Mouse (Mus musculus): ENCODE measurements at regions not wholly inside any gene's neighbourhood (a gene's known extent, or its start where the extent isn't known, plus 50 kb on each side); places are given as distances from the start of the nearest gene placed in this dataset.
A peak's percentile ranks its signal among the peaks of the same experiment; 100 is the strongest.

DNA sequence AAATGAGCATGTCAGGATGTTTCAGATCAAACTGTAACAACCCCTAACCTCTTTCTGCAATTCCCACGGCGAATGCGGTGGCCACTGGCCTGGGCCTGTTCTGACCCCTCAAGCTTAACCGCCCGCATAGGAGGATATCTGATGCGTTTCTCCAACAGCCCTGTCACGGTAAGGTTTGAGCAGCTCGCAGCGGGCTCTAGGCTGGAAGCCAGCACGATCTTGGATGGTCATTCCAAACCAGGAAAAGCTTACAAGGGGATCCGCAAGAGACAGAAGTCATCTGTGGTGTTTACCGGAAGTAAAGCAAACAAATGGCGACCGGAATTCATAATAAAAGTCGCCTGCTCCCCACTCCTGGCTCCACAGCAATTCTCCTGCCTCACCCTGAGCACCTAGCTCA lies 281.7 kb downstream of the Pdcd6ip start:
- ATAC-seq (replicated peaks; ENCODE audit: poor library complexity), result no peak

DNA sequence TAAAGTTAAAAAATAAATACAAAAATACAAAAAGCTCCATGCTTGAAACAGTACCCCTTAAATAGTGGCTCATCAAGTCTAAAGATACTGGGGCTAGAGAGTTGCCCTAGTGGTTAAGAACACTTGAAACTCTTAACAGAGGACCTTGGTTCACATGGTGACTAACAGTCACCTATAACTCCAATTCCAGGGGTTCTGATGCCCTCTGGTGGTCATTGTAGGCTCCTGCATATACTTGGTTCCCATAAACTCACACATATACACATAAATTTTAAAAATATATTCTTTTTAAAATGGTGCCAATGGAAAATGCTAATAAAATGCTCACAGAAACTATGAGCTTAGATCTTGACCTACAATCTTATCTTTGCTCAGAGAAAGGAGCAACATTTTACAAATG lies 286.4 kb downstream of the Pdcd6ip start:
- no peak for ATAC-seq (replicated peaks; ENCODE audit: poor library complexity)

GRCm38 (mm10) chr9:113421121-113421520 lies 286.9 kb downstream of the Pdcd6ip start:
- no peak for ATAC-seq (replicated peaks; ENCODE audit: poor library complexity)

GRCm38 (mm10) chr9:113419801-113420200 lies 288.3 kb downstream of the Pdcd6ip start:
- ATAC-seq (replicated peaks; ENCODE audit: poor library complexity), result peak; percentile 71; the same call in 1 of the 2 replicates

GRCm38 (mm10) chr9:113417106-113417505 lies 291.0 kb downstream of the Pdcd6ip start:
- no peak for ATAC-seq (replicated peaks; ENCODE audit: poor library complexity)

DNA sequence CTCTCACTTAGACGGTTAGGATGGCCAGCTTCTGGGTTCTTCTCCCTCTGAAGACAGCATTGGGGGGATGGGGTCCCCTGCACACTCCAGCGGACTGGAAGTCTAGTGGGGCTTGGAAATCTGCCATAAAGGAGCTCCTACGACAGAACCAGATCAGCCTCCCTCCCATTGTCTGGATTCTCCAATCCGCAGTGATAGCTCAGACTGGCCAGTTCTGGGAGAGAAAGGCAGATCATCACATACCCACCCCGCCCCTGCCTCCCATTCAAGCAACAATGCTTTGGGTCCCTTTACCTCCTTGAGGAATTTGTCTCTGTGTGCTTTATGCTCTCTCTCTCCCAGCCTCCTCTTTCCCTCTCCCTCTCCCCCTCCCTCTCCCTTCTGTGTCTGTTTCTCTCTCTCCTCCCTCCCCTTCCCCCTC lies 292.5 kb downstream of the Pdcd6ip start:
- no peak for ATAC-seq (replicated peaks; ENCODE audit: poor library complexity)

- ATAC-seq (replicated peaks; ENCODE audit: poor library complexity), result no peak
Measured at GRCm38 (mm10) chr9:113414690-113415089, 293.4 kb downstream of the Pdcd6ip start.

GRCm38 (mm10) chr9:113413851-113414250 lies 294.2 kb downstream of the Pdcd6ip start:
- no peak for ATAC-seq (replicated peaks; ENCODE audit: poor library complexity)

DNA sequence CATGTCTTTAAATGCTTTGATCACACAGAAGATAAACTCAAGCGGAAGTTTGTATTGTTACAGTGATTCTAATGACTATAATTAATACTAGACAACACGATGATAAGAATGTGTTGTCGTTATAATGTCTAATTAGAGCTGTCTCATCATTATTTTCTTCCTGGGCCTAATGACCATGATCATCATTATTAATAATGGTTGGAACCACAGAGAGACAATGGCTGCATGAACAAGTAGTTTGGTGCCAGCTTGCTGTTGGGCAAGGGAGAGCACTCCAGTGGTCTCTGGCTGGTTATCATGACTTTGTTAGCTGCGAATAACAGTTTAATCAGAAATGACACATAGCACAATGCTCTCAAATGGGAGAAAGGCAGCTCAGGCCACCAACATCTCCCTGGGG lies 296.4 kb downstream of the Pdcd6ip start:
- no peak for ATAC-seq (replicated peaks; ENCODE audit: poor library complexity)

- ATAC-seq (replicated peaks; ENCODE audit: poor library complexity), result no peak
Measured at GRCm38 (mm10) chr9:113408521-113408920, 299.5 kb downstream of the Pdcd6ip start.

DNA sequence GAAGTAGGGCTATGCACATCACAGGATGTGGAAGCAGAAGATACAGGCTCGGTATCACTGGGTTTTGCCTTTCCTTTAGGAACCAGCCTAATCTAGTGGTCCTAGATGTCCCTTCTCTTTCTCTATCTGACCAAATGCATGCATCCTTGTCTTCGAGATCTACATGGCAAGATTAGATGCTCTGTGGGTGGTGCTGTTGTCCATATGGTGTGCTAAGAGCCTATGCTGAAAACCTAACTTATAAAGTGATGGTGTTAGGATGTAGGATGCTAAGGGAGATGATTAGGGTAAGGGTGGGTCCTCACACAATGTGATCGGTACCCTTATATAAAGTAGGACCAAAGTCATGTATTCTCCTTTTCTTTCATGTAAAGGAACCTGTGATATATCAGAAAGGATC lies 313.7 kb downstream of the Pdcd6ip start:
- no peak for ATAC-seq (replicated peaks; ENCODE audit: poor library complexity)

DNA sequence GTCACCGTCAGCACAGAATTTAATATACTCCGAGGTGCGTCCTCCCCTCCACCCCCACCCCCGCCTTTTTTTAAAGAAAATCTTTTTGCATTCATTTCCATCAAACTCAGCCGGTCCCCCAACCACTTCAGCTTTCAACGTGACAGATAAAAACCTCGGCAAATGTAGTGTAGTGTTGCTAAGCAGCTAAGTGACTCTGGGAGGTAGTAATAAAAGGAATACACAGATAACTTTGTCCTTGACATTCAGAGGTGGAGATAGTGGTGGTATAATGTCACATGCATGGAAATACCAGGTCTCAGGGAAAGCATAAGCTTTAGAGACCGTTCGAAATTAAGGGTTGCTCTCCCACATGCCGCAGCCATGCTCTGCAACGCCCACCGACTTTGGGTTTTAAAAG lies 320.7 kb downstream of the Pdcd6ip start:
- no peak for ATAC-seq (replicated peaks; ENCODE audit: poor library complexity)

DNA sequence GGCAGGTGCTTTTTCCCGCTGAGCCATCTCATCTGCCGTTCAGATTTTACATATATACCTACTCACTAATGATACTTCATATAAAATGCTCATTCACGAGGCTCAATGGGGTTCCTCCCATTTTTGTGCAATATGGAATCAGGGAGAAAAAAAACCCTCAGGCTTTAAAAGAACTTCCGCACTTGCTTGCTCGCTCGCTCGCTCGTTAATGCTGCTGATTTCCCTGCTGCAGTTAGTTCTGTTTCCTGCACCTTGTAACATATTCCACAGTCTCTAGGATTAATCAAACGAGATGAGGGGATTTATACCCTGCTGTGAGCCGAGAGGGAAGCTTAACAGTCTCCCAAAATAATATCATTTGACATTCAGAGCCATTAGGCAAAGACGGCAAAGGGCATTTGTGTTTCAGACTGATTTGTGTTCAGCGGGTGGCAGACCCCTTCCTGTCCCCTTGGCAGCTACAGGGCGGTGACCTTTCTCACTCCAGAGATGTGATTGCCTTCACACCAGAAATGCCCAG lies 326.4 kb downstream of the Pdcd6ip start:
- no peak for ATAC-seq (replicated peaks; ENCODE audit: poor library complexity)

DNA sequence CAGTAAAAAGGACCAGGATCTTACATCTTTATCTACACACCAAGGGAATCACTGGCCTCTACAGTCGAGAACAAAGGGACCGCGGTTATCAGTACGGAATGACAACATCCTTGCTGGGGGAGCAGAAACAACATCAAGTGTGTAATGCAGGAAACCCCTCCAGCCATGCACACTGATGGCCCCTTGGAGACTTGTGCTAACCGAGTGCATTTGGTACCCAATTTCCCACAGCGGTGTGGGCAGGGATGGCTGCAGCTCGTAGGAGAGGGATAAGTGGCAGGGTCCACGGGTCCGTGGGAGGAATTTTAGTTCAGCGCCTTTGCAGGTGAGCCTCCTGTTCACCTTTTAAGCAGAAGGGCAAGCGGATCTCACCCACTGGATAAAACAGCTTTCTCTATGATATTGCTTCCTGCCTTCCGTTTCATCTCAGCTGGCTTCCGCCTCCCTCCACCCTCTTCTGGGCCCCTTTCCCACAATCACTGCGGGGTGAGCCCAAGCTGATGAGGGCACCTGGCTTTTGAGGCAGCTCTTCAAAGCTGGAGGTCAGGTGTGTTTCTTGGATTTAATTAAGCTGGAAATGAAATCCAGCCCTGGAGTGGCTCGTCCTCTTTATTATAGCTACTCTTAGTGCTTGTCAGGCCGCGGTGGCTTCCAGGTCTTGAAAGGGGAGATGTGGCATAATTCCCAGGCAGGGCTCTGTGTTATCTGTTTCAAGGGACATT lies 327.5 kb downstream of the Pdcd6ip start:
- no peak for ATAC-seq (replicated peaks; ENCODE audit: poor library complexity)

GRCm38 (mm10) chr9:113378525-113378924 lies 329.5 kb downstream of the Pdcd6ip start:
- no peak for ATAC-seq (replicated peaks; ENCODE audit: poor library complexity)

DNA sequence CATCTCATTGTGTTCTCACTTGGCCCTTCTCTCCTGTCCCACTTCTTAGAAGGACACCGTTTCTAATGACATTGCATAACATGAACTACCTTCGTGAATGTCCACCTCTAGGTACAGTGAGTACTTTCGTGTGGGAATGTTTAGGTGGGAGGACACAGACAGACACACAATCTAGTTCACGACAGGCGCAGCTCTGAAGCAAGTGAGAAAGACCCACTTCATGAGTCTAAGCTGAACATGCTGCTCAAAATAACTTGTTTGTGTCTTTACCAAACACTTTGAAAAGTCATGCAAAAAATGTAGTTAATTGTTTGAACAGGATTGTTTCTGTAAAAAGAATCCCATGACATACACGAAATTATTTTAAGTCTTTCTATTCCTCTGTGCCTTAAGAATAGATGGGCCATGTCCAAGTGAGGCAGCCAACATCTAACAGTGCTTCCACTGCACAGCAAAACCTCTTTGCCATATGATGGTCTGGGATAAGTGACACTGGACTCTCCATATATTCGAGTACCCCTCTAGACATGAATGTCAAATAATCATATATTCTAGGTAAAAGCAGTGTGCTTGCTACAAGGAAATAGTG lies 336.2 kb downstream of the Pdcd6ip start:
- ATAC-seq (replicated peaks; ENCODE audit: poor library complexity), result no peak

DNA sequence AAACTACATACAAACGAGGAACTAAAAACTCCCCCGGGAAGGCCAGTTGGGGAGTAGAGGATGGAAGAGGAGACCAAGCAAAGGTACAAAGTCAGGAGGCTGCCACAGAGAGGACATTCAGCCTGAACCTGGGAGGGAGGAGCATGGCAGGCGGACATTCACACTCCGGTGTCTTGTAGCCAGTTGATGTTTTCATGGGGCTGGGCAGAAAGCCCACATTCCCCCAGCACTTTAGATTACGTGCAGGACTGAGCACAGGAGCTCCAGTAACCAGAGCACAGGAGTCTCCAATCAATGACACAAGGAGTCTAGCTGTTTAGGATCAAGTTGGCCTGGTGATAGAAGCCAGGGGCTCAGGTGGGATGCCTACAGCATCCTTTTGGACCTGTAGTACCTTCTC lies 360.1 kb downstream of the Pdcd6ip start:
- ATAC-seq (replicated peaks; ENCODE audit: poor library complexity), result no peak

DNA sequence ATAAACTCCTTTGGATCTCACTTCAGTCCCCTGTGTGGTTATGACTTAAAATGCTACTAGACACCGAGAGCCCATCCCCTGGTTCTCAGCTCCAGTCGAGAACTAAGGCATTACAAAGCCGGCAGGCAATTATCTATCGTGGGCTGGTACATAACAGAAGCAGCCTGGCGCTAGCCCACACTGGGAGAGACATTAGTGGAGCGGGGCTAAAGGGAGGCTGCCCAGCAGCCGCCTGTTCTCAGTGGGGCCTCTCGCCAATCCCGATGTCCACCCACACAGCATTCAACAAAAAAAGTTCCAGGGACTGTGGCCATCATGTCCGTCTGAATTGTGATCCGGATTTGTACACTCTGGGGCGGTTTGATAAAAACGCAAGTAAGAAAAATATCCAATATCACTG lies 361.5 kb downstream of the Pdcd6ip start:
- no peak for ATAC-seq (replicated peaks; ENCODE audit: poor library complexity)

DNA sequence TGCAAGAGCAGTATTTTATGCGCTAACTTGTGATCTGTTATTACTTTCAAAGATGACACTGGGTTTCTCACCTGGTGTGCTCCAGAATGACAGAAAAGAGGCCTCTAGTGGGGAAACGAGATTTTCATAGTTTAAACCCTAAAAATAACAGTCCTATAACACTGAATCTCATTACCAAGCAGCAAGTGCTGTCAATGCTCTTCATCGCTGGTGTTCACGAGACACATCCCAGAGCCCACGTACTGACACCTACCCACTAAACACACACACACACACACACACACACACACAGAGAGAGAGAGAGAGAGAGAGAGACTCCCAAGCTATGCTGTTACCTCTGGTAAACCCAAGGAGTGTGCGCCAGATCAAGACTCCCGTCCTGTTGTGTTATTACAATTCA lies 365.9 kb downstream of the Pdcd6ip start:
- no peak for ATAC-seq (replicated peaks; ENCODE audit: poor library complexity)

DNA sequence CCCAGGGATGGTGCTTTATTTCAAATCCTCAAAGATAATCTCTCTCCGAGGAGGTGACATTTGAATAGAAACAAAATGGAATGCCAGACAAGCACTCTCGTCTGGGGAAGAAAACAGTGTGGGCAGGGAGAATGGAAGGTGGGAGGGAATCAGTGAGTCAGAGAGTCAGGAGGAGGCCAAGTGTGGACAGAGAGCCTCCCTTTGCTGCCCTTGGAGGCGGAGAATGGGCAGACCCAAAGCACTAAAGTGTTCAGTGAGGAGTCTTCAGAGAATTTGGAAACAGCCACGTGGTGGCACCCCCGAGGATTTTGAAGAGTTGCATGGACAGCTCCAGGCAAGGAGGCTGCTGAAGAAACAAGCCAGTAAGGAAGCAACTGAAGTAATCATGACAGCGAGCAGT lies 367.2 kb downstream of the Pdcd6ip start:
- no peak for ATAC-seq (replicated peaks; ENCODE audit: poor library complexity)

DNA sequence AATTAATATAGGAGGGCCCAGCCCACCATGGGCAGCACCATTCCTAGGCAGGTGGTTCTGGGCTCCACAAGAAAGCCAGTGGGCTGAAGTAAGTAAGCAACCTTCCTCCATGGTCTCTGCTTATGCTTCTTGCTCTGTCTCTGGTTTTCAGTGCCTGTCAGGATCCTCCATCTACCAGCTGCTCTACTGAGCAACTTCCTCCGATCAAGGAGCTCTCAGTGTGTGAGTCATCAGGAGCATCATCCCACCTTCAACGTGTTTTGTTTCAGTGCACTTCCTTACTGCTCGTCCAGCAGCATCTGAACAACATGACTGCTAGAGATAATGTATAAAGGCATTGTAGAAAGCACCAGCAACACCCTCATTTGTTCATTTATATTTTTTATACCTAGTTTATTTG lies 368.0 kb downstream of the Pdcd6ip start:
- ATAC-seq (replicated peaks; ENCODE audit: poor library complexity), result no peak

- ATAC-seq (replicated peaks; ENCODE audit: poor library complexity), result no peak
Measured at GRCm38 (mm10) chr9:113324489-113324888, 383.6 kb downstream of the Pdcd6ip start.

Data from megakaryocyte progenitor cell, adult 5-6 weeks (primary cell).